Mouse (Mus musculus) midbrain, embryonic 15.5 days (tissue): Measurements from ENCODE around the gene Ckap4. TPM values are rescaled to one million over a fixed set of nuclear protein-coding genes. Genes with fewer than 3 reads are reported as not detected.
"Not testable (repeated sequence)": the region's sequence is repeated elsewhere in the genome, so short reads cannot be mapped to it uniquely, and the experiment has no call there.

Experiments
- ATAC-seq: fragments of 200-750 bp; cut with Nextera tagmentation; replicated peaks from 2 replicates; pipeline ENCODE4 v1.8.0; 2017; ENCODE audit warnings: moderate TSS enrichment
- H3K27ac ChIP-seq: fragments of 300-500 bp; sonication (generic); 2 replicates; pipeline ENCODE4 v1.5.1; 2015; ENCODE audit warnings: mild to moderate bottlenecking, inconsistent platforms
- H3K27me3 ChIP-seq: fragments of 300-500 bp; sonication (generic); replicated peaks from 2 replicates; pipeline ENCODE4 v1.6.1; 2015; ENCODE audit warnings: inconsistent platforms
- H3K36me3 ChIP-seq: fragments of 300-500 bp; sonication (generic); replicated peaks from 2 replicates; pipeline ENCODE4 v1.6.1; 2015; ENCODE audit warnings: inconsistent platforms
- H3K4me1 ChIP-seq: fragments of 300-500 bp; sonication (generic); 2 replicates; pipeline ENCODE4 v1.6.1; 2015; ENCODE audit warnings: inconsistent platforms
- H3K4me2 ChIP-seq: fragments of 300-500 bp; sonication (generic); 2 replicates; pipeline ENCODE4 v1.6.1; 2015; ENCODE audit warnings: inconsistent platforms, mild to moderate bottlenecking, moderate library complexity
- H3K4me3 ChIP-seq: fragments of 300-500 bp; sonication (generic); 2 replicates; pipeline ENCODE4 v1.5.1; 2015; ENCODE audit warnings: mild to moderate bottlenecking, inconsistent platforms
- H3K9ac ChIP-seq: fragments of 300-500 bp; sonication (generic); 2 replicates; pipeline ENCODE4 v1.6.1; 2015; ENCODE audit warnings: mild to moderate bottlenecking, inconsistent platforms
- H3K9me3 ChIP-seq: fragments of 300-500 bp; sonication (generic); 2 replicates; pipeline ENCODE4 v1.6.1; 2016; ENCODE audit warnings: inconsistent platforms
- WGBS: fragments of 180-500 bp; shearing (Covaris S2); methylation state at CpG from one replicate; pipeline ENCODE4 v1.1.7; 2015; ENCODE audit warnings: mixed read lengths; 5-methylcytosine and 5-hydroxymethylcytosine counted together
- polyA plus RNA-seq: library from polyadenylated mRNA; unstranded; fragments of >200 nt; fragmentation: Nextera tagmentation; extraction: Ambion mirVana; gene quantifications from 2 replicates; pipeline ENCODE4 v1.2.1, GENCODE M21; 2015

Ckap4 gene
- polyA plus RNA-seq, 1 experiment from 2014 or later: 53.2 TPM

DNA sequence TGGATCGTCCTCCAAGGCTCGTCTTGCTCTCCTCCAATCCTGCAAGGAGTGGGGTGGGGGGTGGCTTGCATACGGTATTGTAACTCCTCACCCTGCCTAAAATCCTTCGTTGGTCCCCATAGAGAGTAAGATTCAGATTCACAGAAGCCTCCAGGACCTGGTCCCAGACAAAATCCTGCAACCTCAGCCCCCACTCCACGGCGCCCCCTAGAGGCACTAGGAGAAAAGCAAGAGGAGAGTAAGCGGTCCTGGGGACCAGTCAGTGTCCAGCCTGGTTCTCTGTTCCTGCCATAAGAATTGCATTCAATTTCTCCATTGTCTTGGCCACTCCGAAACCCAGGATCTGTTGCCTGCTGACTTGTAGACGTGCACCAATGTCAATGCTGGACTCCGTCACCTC lies 10.2 kb downstream of the Ckap4 start:
- Histone ChIP-seq H3K4me3 (no peak overlapping the region), H3K27ac (no peak overlapping the region), H3K27me3 (no peaks in the 10 kb centered on the region), H3K36me3 (peaks cover 19% of the 10 kb centered on the region; the same call in 1 of the 2 replicates), H3K9ac (no peak overlapping the region), H3K4me1 (0 out of 2 replicates have a peak, but pooled peaks cover 3% of the 10 kb centered on the region), H3K4me2 (no peak overlapping the region), H3K9me3 (no peaks in the 10 kb centered on the region)
- no peak for ATAC-seq
- 49% methylated on average over 10 of the region's 10 CpGs for WGBS

DNA sequence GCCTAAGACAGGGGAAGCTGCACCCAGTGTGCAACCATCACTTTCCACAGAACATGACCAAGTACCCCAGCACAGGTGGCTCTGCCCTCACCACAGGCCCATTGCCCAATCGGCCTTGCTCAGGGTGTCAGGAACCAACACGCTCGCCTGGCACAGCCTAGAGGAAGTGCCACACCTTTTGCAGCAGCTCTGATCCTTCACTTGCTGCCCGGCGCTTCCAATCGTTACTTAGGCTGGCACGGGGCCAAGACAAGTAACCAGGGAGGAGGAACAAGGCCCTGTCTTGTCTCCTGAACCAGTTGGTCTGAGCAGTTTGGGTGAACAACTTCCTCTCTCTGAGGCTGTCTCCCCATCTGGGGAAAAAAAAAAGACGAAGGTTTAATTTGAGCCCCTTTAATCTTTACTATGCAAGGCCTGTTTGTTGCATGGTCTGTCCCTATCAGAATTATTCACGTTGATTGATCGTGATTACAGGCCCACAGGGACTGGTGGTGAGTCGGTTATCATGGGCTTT lies 17.4 kb downstream of the Ckap4 start:
- no peak overlapping the region for H3K4me2 ChIP-seq
- no peaks in the 10 kb centered on the region for H3K4me1 ChIP-seq
- H3K9me3 ChIP-seq: no peaks in the 10 kb centered on the region
- H3K27ac ChIP-seq: no peak overlapping the region
- H3K4me3 ChIP-seq: no peak overlapping the region
- WGBS: 63% methylated on average over 11 of the region's 11 CpGs
- no peaks in the 10 kb centered on the region for H3K36me3 ChIP-seq
- H3K9ac ChIP-seq: no peak overlapping the region
- H3K27me3 ChIP-seq: no peaks in the 10 kb centered on the region
- peak; percentile 52; the same call in 1 of the 2 replicates for ATAC-seq

DNA sequence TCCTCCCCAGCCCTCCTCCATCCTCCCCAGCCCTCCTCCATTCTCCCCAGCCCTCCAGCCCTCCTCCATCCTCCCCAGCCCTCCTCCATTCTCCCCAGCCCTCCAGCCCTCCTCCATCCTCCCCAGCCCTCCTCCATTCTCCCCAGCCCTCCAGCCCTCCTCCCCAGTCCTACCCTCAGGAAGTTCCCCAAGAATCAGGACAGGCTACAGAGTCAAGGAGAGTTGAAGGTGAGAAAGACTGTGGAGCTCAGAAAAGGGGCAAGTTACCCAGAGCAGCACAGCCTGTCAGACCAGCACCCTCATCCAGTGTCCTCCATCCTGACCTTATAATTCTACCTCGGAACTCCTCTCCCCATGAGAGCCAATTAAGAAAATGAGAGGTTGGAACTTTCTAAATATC lies 17.9 kb downstream of the Ckap4 start:
- 61% methylated on average over 1 of the region's 1 CpGs for WGBS
- not testable (repeated sequence) for H3K4me1 ChIP-seq, H3K27ac ChIP-seq, H3K9me3 ChIP-seq, H3K36me3 ChIP-seq, H3K4me3 ChIP-seq, H3K9ac ChIP-seq, H3K4me2 ChIP-seq, H3K27me3 ChIP-seq
- ATAC-seq: peak; percentile 38

DNA sequence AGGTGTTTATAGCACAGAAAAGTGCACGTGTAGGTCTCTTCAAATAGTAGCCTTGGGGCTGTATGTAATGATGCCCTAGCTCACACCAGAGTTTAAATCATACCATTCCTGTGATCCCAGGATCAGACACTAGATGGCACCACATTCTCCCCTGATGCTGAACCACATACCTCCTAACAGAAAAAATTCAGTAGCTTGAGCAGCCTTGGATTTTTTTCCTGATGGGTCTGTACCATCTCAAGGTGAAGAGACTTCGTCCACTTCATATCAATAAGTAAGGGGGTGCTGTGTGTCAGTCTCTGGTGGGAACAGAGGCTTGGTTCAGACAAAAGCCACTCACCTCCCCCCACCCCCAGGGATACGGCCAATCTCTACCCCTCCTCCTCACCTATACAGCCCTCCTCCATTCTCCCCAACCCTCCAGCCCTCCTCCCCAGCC lies 18.3 kb downstream of the Ckap4 start:
- Histone ChIP-seq H3K4me2 (no peak overlapping the region), H3K36me3 (no peaks in the 10 kb centered on the region), H3K4me1 (no peaks in the 10 kb centered on the region), H3K27ac (no peak overlapping the region), H3K9me3 (no peaks in the 10 kb centered on the region), H3K4me3 (no peak overlapping the region), H3K9ac (no peak overlapping the region), H3K27me3 (no peaks in the 10 kb centered on the region)
- peak; percentile 77 for ATAC-seq
- WGBS: 35% methylated on average over 3 of the region's 3 CpGs

DNA sequence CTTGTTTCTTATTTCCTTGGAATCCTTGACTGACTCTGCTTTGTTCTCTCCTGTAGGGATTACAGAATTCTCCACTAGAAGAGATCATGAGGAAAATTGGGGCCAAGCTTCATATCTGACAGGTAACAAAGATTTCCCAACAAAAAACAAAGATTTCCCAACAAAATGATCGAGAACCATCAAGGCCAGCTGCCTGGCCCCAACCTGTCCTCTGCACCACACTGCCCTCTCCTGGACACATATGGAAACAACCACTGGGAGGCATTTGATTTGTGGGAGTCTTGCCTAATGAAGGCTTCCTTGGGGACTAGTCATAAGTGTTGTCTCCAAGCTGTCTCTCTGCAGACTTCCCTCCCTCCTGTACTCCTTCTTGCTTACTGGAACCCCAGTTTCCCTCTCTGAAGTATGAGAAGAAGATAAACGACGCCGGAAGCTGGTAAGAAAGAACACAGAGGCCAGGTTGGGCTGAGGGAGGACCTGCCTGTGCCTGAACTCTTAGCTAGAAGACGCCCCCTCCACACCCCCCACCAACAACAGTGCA lies 19.8 kb downstream of the Ckap4 start:
- no peak overlapping the region for H3K4me3 ChIP-seq
- no peaks in the 10 kb centered on the region for H3K27me3 ChIP-seq
- H3K27ac ChIP-seq: no peak overlapping the region
- no peaks in the 10 kb centered on the region for H3K36me3 ChIP-seq
- no peaks in the 10 kb centered on the region for H3K9me3 ChIP-seq
- H3K4me1 ChIP-seq: no peaks in the 10 kb centered on the region
- no peak overlapping the region for H3K9ac ChIP-seq
- 47% methylated on average over 5 of the region's 5 CpGs for WGBS
- ATAC-seq: no peak
- no peak overlapping the region for H3K4me2 ChIP-seq

DNA sequence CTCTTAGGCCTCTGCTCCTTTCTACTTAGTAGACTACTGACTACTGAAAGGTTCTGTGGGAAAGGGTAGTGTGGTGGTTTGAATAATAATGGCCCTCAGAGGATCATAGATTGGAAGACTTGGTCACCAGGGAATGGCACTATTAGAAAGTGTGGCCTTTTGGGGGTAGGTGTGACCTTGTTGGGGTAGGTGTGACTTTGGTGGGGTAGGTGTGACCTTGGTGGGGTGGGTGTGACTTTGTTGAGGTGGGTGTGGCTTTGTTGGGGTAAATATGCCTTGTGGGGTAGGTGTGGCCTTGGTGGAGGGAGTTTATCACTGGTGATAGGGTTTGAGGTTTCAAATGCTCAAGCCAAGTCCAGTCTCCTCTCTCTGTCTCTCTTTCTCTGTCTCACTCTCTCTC lies 21.1 kb downstream of the Ckap4 start:
- Histone ChIP-seq H3K9me3 (no peaks in the 10 kb centered on the region), H3K36me3 (no peaks in the 10 kb centered on the region), H3K27ac (no peak overlapping the region), H3K27me3 (no peaks in the 10 kb centered on the region), H3K9ac (no peak overlapping the region), H3K4me1 (no peaks in the 10 kb centered on the region), H3K4me3 (no peak overlapping the region), H3K4me2 (no peak overlapping the region)
- no peak for ATAC-seq

DNA sequence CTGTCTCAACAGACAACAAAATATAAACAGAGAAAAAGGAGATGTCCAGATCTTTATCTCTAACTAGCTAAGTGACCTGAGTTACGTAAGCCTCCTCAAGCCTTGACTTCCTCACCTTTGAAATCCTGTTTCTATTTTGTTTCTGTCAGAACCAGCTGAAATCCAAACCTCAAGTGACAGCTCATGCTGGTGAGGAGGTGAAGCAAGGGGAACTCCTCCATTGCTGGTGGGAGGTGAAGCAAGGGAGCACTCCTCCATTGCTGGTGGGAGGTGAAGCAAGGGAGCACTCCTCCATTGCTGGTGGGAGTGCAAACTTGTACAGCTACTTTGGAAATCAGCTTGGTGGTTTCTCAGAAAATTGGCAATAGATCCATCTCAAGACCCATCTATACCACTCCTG lies 25.3 kb downstream of the Ckap4 start:
- no peak overlapping the region for H3K9ac ChIP-seq
- no peak overlapping the region for H3K4me3 ChIP-seq
- 98% methylated on average over 1 of the region's 1 CpGs for WGBS
- no peaks in the 10 kb centered on the region for H3K36me3 ChIP-seq
- no peaks in the 10 kb centered on the region for H3K4me1 ChIP-seq
- no peaks in the 10 kb centered on the region for H3K27me3 ChIP-seq
- H3K4me2 ChIP-seq: no peak overlapping the region
- ATAC-seq: no peak
- H3K27ac ChIP-seq: no peak overlapping the region
- no peaks in the 10 kb centered on the region for H3K9me3 ChIP-seq

DNA sequence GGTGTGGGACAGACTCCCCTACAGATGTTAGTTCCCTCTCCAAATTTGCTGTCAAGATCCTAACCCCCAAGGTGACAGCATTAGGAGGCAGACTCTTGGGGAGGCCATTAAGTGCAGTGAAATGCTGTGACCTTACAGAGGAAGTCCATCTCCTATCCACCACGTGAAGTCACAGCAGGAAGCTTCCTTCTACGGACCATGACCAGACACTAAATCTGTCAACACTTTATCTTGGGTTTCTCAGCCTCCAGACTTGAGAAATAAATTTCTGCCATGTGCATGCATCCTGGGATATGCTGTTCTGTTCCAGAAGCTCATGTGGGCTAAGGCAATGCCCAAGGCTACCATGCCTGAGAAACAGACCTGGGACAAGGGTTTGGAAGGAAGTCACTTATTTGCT lies 35.0 kb downstream of the Ckap4 start:
- H3K9me3 ChIP-seq: no peaks in the 10 kb centered on the region
- H3K4me2 ChIP-seq: no peak overlapping the region
- 64% methylated on average over 2 of the region's 2 CpGs for WGBS
- no peaks in the 10 kb centered on the region for H3K4me1 ChIP-seq
- H3K27ac ChIP-seq: no peak overlapping the region
- H3K36me3 ChIP-seq: no peaks in the 10 kb centered on the region
- no peaks in the 10 kb centered on the region for H3K27me3 ChIP-seq
- no peak for ATAC-seq
- H3K9ac ChIP-seq: no peak overlapping the region
- no peak overlapping the region for H3K4me3 ChIP-seq

DNA sequence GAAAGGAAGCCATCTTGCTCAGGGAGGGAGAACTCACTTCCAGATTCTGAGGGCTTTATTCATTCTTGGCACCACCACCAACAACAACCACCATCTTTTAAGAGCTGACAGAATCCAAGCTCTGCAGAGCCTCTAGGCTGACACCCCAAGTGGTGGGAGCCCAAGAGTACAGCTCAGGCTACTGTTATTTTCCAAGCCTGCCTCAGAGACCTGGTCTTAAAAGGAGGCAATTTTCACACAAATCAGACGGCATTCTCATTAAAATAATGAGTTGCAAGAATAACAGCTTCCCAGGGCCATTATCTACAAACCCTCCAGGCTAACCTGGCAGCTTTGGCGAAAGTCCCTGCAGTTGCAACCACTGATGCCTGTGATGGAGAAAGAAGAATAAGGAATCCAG lies 37.1 kb downstream of the Ckap4 start:
- ATAC-seq: no peak
- WGBS: 49% methylated on average over 2 of the region's 2 CpGs
- Histone ChIP-seq H3K9ac (no peak overlapping the region), H3K27ac (no peak overlapping the region), H3K9me3 (no peaks in the 10 kb centered on the region), H3K27me3 (no peaks in the 10 kb centered on the region), H3K4me3 (no peak overlapping the region), H3K4me1 (no peaks in the 10 kb centered on the region), H3K4me2 (no peak overlapping the region), H3K36me3 (no peaks in the 10 kb centered on the region)

DNA sequence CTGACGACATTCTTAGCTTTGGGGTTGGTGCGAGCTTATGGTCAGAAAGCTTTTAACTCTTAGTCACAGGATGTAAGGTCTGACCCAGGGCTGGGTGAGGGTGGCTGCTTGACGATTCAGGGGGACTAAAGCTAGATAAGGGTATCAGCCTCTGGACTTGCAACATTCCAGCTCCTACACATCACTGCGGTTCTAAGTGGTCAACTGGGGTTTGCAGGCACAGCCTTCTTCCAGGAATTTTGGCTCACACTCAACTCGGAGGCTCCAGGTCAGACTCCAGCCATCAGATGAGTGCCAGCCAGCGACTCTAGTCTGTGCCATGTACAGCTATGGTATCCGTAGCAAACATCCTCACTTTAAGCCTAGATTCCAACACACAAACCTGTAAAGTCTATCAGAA lies 39.4 kb downstream of the Ckap4 start:
- H3K27ac ChIP-seq: no peak overlapping the region
- 91% methylated on average over 7 of the region's 7 CpGs for WGBS
- no peak for ATAC-seq

DNA sequence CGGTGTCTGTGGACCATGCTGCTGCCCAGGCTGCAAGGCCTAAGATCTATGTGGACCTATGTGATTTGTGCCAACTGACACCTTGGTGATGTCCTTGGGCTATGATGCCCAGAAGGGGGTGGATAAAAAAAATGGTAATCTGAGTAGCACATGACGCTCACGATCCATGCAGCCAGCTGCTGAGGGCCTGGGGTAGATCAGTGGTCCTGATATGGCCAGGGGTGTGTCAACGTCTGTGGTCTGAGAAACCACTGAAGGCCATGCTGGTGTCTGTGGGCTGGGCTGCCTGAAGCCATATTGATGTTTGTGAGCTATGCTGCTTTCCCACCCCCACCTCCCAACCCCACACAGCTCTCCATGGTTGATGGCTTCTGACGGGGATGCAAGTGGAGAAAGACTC lies 43.7 kb downstream of the Ckap4 start:
- H3K36me3 ChIP-seq: no peaks in the 10 kb centered on the region
- no peak overlapping the region for H3K4me2 ChIP-seq
- H3K9ac ChIP-seq: no peak overlapping the region
- no peaks in the 10 kb centered on the region for H3K9me3 ChIP-seq
- no peak overlapping the region for H3K27ac ChIP-seq
- WGBS: 83% methylated on average over 5 of the region's 5 CpGs
- H3K4me1 ChIP-seq: no peaks in the 10 kb centered on the region
- no peak overlapping the region for H3K4me3 ChIP-seq
- no peaks in the 10 kb centered on the region for H3K27me3 ChIP-seq
- no peak for ATAC-seq

More for the DNA sequence above, 39.4 kb downstream of the Ckap4 start:
- H3K4me3 ChIP-seq: no peak overlapping the region
- H3K4me1 ChIP-seq: no peaks in the 10 kb centered on the region
- no peaks in the 10 kb centered on the region for H3K27me3 ChIP-seq
- no peak overlapping the region for H3K4me2 ChIP-seq
- no peaks in the 10 kb centered on the region for H3K36me3 ChIP-seq
- H3K9ac ChIP-seq: no peak overlapping the region
- no peaks in the 10 kb centered on the region for H3K9me3 ChIP-seq

DNA sequence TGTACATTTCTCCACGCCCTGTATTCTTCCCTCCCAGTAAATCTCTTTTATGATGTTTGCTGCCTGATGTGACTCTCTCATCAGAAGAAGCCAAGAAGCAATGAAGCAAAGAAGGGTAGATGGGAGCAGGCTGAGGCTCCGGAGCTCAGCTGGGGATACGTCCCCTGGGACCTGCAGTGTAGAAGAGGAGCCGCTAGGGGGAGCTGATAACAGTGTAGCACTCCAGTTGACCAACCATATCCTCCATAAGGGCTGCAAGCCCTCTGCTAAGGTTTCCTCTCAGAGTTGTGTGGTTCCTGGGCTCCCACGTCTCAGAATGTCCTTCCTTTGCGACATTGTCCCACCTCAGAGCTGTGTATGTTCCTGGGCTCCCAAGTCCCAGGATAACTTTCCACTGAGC lies 45.5 kb downstream of the Ckap4 start:
- no peaks in the 10 kb centered on the region for H3K9me3 ChIP-seq
- no peak overlapping the region for H3K4me3 ChIP-seq
- no peaks in the 10 kb centered on the region for H3K27me3 ChIP-seq
- no peaks in the 10 kb centered on the region for H3K4me1 ChIP-seq
- no peak overlapping the region for H3K9ac ChIP-seq
- H3K36me3 ChIP-seq: no peaks in the 10 kb centered on the region
- WGBS: 40% methylated on average over 6 of the region's 6 CpGs
- H3K27ac ChIP-seq: no peak overlapping the region
- H3K4me2 ChIP-seq: no peak overlapping the region
- ATAC-seq: no peak

DNA sequence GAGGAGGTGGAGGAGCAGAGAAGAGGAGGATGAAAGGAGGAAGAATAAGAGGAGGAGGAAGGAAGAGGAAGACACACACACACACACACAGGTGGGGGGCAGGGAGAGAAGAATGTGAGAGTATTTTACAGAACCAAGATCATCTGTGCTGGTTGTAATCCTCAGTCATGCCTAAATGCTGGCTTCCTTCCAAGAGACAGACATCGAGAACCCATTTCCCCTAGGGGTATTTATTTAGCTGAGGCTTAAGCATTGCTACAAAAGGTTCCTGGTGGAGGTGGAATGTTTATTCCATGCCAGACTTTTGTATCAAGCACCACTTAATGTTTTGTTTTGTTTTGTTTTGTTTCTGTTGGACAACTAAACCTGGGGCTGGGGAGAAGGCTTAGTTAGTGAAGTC lies 49.2 kb downstream of the Ckap4 start:
- WGBS: 56% methylated on average over 1 of the region's 1 CpGs
- Histone ChIP-seq H3K9me3 (no peaks in the 10 kb centered on the region), H3K9ac (no peak overlapping the region), H3K36me3 (no peaks in the 10 kb centered on the region), H3K27ac (no peak overlapping the region), H3K4me3 (no peak overlapping the region), H3K27me3 (no peaks in the 10 kb centered on the region), H3K4me1 (no peaks in the 10 kb centered on the region; the same call in 1 of the 2 replicates), H3K4me2 (no peak overlapping the region)
- ATAC-seq: no peak
